Mouse (Mus musculus): ENCODE data around the gene Klk1b8.

- TF ChIP-seq USF1 (IDR thresholded peaks at IDR 0.05; ENCODE audit: low read depth, low read length) (no peak), CTCF (conservative IDR thresholded peaks at IDR 0.05 in 1 of 2, IDR thresholded peaks at IDR 0.05 in 1 of 2; ENCODE audit: low read depth in 2 of 2, low read length in 2 of 2) (no peak), ZMIZ1 (IDR thresholded peaks at IDR 0.05; ENCODE audit: low read depth, low read length) (no peak), MYC (IDR thresholded peaks at IDR 0.05; ENCODE audit: low read depth, low read length) (no peak), EP300 (IDR thresholded peaks at IDR 0.05; ENCODE audit: low read length) (no peak), HCFC1 (IDR thresholded peaks at IDR 0.05; ENCODE audit: low read depth, low read length) (no peak), KAT2A (IDR thresholded peaks at IDR 0.05; ENCODE audit: insufficient replicate concordance, low read length) (no peak), POLR2A (IDR thresholded peaks at IDR 0.05; ENCODE audit: low read depth, low read length) (no peak), E2F4 (IDR thresholded peaks at IDR 0.05; ENCODE audit: insufficient replicate concordance, low read depth, low read length) (no peak), IRF4 (IDR thresholded peaks at IDR 0.05; ENCODE audit: low read depth, low read length) (no peak), CHD1 (IDR thresholded peaks at IDR 0.05; ENCODE audit: low read depth, low read length) (no peak), MAX (IDR thresholded peaks at IDR 0.05; ENCODE audit: low read length) (no peak)
Measured at GRCm38 (mm10) chr7:43966451-43966850, 16.0 kb downstream of the Klk1b8 start, which contains the start of gene Klk1b1.

All from CH12.LX (cell line).